Mouse (Mus musculus) embryonic facial prominence, embryonic 15.5 days (tissue): Measurements from ENCODE around the gene Fam181b. TPM values are rescaled to one million over a fixed set of nuclear protein-coding genes. Genes with fewer than 3 reads are reported as not detected.

Experiments used
- ATAC-seq: fragments of 200-750 bp; cut with Nextera tagmentation; 2 replicates; pipeline ENCODE4 v1.8.0; 2017; ENCODE audit warnings: low read depth, moderate TSS enrichment; ENCODE audit not compliant: insufficient number of reproducible peaks, low FRiP score, low TSS enrichment
- H3K27ac ChIP-seq: fragments of 300-500 bp; sonication (generic); replicated peaks from 2 replicates; pipeline ENCODE4 v1.5.1; 2015; ENCODE audit warnings: mild to moderate bottlenecking, inconsistent platforms
- H3K27me3 ChIP-seq: fragments of 300-500 bp; sonication (generic); 2 replicates; pipeline ENCODE4 v1.6.1; 2015; ENCODE audit warnings: inconsistent platforms
- H3K36me3 ChIP-seq: fragments of 300-500 bp; sonication (generic); 2 replicates; pipeline ENCODE4 v1.6.1; 2015; ENCODE audit warnings: mild to moderate bottlenecking, inconsistent platforms
- H3K4me1 ChIP-seq: fragments of 300-500 bp; sonication (generic); 2 replicates; pipeline ENCODE4 v1.6.1; 2015; ENCODE audit warnings: inconsistent platforms
- H3K4me2 ChIP-seq: fragments of 300-500 bp; sonication (generic); replicated peaks from 2 replicates; pipeline ENCODE4 v1.6.1; 2015; ENCODE audit warnings: mild to moderate bottlenecking, inconsistent platforms
- H3K4me3 ChIP-seq: fragments of 300-500 bp; sonication (generic); replicated peaks from 2 replicates; pipeline ENCODE4 v1.5.1; 2015; ENCODE audit warnings: mild to moderate bottlenecking, inconsistent platforms
- H3K9ac ChIP-seq: fragments of 300-500 bp; sonication (generic); 2 replicates; pipeline ENCODE4 v1.6.1; 2015; ENCODE audit warnings: inconsistent platforms
- H3K9me3 ChIP-seq: fragments of 300-500 bp; sonication (generic); replicated peaks from 2 replicates; pipeline ENCODE4 v1.6.1; 2016; ENCODE audit warnings: inconsistent platforms
- WGBS: fragments of 180-500 bp; shearing (Covaris S2); methylation state at CpG from one replicate; pipeline ENCODE4 v1.1.7; 2015; 5-methylcytosine and 5-hydroxymethylcytosine counted together
- polyA plus RNA-seq: library from polyadenylated mRNA; unstranded; fragments of >200 nt; fragmentation: Nextera tagmentation; extraction: Ambion mirVana; gene quantifications from 2 replicates; pipeline ENCODE4 v1.2.1, GENCODE M21; 2015

Gene Fam181b
- 8.2 and 8.5 TPM in 2 replicates for polyA plus RNA-seq

DNA sequence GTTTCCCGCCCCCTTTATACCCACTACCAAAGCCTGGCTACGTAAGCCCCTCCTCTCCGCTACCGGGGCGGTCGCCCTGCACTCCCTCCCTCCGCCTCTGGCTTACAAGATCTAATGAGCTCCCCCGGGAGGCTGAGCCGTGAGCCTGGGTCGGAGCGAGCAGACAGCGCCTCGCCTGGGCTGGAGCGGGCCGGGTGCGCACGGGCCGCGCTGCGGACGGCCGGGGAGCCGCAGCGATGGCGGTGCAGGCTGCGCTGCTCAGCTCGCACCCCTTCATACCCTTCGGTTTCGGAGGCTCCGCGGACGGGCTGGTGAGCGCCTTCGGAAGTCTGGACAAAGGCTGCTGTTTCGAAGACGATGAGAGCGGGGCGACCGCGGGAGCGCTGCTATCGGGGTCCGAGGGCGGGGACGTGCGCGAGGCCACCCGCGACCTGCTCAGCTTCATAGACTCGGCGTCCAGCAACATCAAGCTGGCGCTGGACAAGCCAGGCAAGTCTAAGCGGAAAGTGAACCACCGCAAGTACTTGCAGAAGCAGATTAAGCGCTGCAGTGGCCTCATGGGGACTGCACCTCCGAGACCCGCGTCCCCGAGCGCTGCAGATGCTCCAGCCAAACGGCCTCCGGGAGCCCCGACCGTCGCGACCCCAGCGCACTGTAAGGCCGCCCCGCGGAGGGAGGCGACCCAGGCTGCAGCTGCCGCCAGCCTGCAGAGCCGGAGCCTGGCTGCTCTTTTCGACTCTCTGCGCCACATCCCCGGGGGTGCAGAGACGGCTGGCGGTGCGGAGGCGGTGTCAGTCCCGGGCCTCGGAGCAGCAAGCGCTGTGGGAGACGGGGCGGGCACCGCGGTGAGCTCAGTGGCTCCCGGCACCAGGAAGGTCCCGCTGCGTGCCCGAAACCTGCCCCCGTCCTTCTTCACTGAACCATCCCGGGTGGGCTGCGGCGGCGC, at the start of gene Fam181b:
Gene Fam181b (plus strand): TSS at position 81 of the 946 bp plus-strand sequence.
- Histone ChIP-seq H3K9ac (peak within 1 kb of the TSS; percentile 48), H3K4me2 (peak within 1 kb of the TSS; percentile 84), H3K4me3 (peak within 1 kb of the TSS; percentile 62), H3K4me1 (peaks cover 17% of the 10 kb centered on the region), H3K36me3 (no peaks in the 10 kb centered on the region), H3K27ac (peak within 1 kb of the TSS; percentile 51; the same call in 1 of the 2 replicates), H3K27me3 (peaks cover 7% of the 10 kb centered on the region; the same call in 1 of the 2 replicates), H3K9me3 (no peaks in the 10 kb centered on the region)
- WGBS, result under 1% methylated on average over 89 of the region's 96 CpGs
- ATAC-seq, result peak; percentile 88

DNA sequence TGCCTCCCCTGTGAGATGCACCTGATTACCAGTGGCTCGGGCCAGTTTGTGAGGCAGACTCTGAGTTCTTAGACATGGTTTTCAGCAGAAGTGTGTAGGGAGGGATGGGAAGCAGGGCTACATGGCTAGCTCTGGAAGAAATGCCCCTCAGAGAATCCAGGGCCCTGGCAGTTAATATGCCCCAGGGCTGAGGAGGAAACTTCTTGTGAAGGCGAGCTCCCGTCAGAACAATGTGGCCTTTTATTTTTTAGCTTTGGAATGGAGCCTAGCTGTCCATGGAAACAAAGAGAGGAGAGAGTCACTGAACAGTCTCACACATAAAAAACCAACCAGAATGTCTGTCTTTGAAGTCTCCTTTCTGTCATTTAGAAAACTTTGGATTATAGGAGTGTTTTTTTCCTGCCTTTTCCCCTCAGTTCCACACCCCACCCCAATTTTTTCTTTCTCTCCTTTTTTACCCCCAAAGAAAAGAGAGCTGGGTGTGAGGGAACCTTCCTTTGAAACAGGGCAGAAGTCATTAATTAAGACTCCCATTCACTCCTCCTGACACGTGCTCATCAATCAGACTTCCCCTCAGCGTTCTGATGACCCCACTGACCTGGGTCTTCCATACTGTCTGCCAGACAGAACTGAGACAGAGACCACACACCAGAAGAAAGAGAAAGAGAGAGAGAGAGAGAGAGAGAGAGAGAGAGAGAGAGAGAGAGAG, 41.7 kb upstream of the Fam181b start:
- Histone ChIP-seq H3K4me2 (no peak overlapping the region), H3K9me3 (no peaks in the 10 kb centered on the region), H3K4me3 (no peak overlapping the region), H3K4me1 (no peaks in the 10 kb centered on the region), H3K27me3 (no peaks in the 10 kb centered on the region), H3K9ac (no peak overlapping the region), H3K27ac (no peak overlapping the region), H3K36me3 (no peaks in the 10 kb centered on the region)
- ATAC-seq, result no peak
- WGBS, result 19% methylated on average over 5 of the region's 5 CpGs

DNA sequence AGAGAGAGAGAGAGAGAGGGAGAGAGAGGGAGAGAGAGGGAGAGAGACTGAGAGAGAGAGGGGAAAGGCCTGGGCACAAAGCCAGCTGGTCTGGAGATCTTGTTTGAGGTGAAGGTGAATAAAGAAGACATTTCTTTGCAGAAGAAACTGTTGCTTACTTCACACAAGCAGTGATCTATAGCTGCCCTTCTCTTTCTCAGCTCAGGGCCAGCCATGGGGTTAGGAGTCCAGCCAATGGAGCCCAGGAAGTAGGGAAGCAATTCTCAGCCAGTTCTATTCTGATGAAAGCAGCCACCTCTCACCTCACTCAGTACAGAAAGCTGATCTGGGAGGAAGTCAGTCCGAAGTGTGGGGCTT, 41.2 kb upstream of the Fam181b start:
- Histone ChIP-seq H3K27ac (no peak overlapping the region), H3K4me1 (no peaks in the 10 kb centered on the region), H3K36me3 (no peaks in the 10 kb centered on the region), H3K9ac (no peak overlapping the region), H3K9me3 (no peaks in the 10 kb centered on the region), H3K4me2 (no peak overlapping the region), H3K27me3 (no peaks in the 10 kb centered on the region), H3K4me3 (no peak overlapping the region)
- WGBS, result 23% methylated on average over 1 of the region's 1 CpGs
- no peak for ATAC-seq

DNA sequence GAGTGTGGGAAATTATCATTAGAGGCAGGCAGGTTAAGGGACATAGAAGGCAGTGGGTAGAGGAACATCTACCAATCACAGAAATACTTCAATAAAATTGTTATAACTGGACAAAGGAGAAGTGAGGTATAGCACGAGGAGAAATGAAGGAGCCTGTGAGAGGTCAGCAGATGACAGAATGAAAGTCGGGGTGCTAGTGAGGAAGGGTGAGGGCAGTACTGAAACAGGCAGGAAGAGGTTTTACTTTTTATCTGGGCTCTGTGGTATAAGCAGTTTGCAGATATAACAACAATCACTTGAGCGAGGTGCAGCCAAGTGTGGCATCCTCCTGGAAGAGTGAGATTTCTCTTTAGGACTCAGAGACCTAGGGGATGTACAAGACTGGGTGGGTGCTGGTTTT, 40.1 kb upstream of the Fam181b start:
- no peak overlapping the region for H3K9ac ChIP-seq
- no peaks in the 10 kb centered on the region for H3K4me1 ChIP-seq
- H3K4me2 ChIP-seq, result no peak overlapping the region
- H3K36me3 ChIP-seq, result no peaks in the 10 kb centered on the region
- ATAC-seq, result no peak
- no peak overlapping the region for H3K4me3 ChIP-seq
- WGBS, result 81% methylated on average over 3 of the region's 3 CpGs
- no peak overlapping the region for H3K27ac ChIP-seq
- no peaks in the 10 kb centered on the region for H3K9me3 ChIP-seq
- H3K27me3 ChIP-seq, result no peaks in the 10 kb centered on the region

DNA sequence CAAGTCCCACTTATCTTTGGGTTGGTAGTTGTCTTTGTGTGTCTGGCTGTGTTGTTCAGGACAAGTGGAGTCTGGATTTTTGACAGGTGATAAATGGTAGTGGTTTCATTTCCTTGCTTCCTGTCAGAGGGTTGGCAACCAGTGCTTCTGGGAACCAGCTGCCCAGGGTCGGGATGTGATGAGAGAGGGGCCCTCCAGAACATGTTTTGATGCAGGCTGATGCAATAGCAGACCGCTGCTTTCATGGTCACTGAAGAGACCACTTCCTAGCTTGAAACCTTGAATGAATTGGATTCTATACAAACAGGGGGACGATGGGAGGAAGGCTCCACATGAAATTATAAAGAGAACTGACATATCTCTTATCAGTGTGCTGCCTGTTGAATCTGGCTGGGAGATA, 35.3 kb upstream of the Fam181b start:
- Histone ChIP-seq H3K27ac (no peak overlapping the region), H3K4me3 (no peak overlapping the region), H3K9ac (no peak overlapping the region), H3K9me3 (no peaks in the 10 kb centered on the region), H3K36me3 (no peaks in the 10 kb centered on the region), H3K4me1 (no peaks in the 10 kb centered on the region), H3K4me2 (no peak overlapping the region), H3K27me3 (no peaks in the 10 kb centered on the region)
- 60% methylated on average over 3 of the region's 3 CpGs for WGBS
- no peak for ATAC-seq

DNA sequence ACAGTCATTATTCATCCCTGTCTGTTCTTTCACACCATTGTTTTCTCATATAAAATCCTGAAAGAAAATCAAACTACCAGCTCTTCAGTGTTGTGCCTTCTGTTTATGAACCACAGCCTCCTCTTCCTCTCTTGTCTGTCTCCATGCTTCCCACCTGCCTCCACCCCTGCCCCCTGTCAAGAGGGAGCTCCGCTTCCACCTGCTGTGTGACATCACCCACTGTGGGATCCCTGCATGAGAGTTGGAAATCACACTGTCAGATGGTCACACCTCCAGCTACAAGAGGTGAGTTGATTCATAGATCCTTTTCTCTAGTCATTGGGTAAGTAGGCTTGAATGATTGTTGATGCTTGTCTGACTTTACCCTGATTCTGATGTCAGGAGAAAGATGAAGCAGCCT, 34.9 kb upstream of the Fam181b start:
- Histone ChIP-seq H3K36me3 (no peaks in the 10 kb centered on the region), H3K27me3 (no peaks in the 10 kb centered on the region), H3K9ac (no peak overlapping the region), H3K9me3 (no peaks in the 10 kb centered on the region), H3K4me3 (no peak overlapping the region), H3K4me1 (no peaks in the 10 kb centered on the region), H3K27ac (no peak overlapping the region), H3K4me2 (no peak overlapping the region)
- no peak for ATAC-seq
- WGBS, result 79% methylated on average over 1 of the region's 1 CpGs

DNA sequence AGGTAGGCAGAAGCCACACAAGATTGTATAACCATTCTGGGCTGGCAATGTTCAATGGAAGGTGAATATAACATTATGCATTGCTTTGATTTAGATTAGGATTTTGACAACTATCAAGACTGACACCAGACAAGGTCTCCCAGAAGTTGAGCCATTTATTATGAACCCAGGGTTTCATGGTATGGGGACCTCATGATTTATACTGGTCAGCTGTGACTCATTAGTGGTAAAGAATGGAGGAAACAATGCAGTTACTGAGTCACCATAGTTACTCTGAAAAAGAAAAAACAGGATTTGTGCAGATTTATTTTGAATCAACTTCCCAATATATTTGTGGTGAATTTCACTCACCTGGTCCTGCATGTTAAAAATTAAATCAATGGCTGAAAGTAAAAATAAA, 18.8 kb upstream of the Fam181b start:
- ATAC-seq, result no peak
- no peak overlapping the region for H3K4me3 ChIP-seq
- no peak overlapping the region for H3K9ac ChIP-seq
- H3K27me3 ChIP-seq, result no peaks in the 10 kb centered on the region
- no peaks in the 10 kb centered on the region for H3K36me3 ChIP-seq
- H3K27ac ChIP-seq, result no peak overlapping the region
- H3K4me1 ChIP-seq, result no peaks in the 10 kb centered on the region
- H3K9me3 ChIP-seq, result no peaks in the 10 kb centered on the region
- no peak overlapping the region for H3K4me2 ChIP-seq

DNA sequence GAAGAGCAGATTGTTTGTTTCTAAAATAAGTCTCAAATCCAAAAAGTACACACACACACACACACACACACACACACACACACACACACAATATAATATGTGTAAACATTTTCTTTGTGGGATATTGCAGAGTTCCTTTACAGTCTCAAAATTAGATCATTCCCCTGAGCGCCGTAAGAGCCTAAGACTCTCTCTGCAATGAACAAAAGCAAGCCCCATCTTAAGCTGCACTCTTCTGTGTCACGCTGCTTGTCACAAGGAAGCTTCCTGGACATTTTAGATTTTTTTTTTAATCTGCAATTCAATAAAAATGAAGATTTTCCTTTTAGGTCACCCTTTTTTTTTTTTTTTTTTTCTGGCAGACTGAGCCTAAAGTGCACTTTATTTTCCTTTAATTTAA, 17.9 kb upstream of the Fam181b start:
- no peak overlapping the region for H3K27ac ChIP-seq
- ATAC-seq, result no peak
- H3K4me3 ChIP-seq, result no peak overlapping the region
- no peaks in the 10 kb centered on the region for H3K4me1 ChIP-seq
- no peaks in the 10 kb centered on the region for H3K27me3 ChIP-seq
- no peak overlapping the region for H3K4me2 ChIP-seq
- WGBS, result 48% methylated on average over 3 of the region's 3 CpGs
- no peaks in the 10 kb centered on the region for H3K36me3 ChIP-seq
- no peak overlapping the region for H3K9ac ChIP-seq
- no peaks in the 10 kb centered on the region for H3K9me3 ChIP-seq

DNA sequence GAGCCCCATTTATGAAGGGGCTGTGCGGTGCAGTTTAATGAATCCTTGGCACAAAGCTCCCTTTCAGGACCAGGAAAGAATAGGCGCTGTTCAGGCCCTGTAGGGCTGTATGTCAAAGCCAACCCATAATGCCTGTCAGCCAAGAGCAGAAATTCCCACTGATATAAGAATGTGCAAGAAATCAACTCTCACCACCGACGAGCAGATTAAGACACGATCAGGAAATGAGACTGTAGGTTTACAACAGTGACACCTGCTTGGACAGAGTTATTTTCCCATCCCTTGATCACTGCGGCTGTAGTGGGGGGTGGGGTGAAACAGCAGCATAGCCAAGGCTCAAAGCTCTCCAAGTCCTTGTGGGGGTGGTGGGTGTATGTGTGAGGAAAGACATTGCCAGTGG, 17.5 kb upstream of the Fam181b start:
- Histone ChIP-seq H3K27ac (no peak overlapping the region), H3K9ac (no peak overlapping the region), H3K4me3 (no peak overlapping the region), H3K9me3 (no peaks in the 10 kb centered on the region), H3K27me3 (no peaks in the 10 kb centered on the region), H3K4me2 (no peak overlapping the region), H3K36me3 (no peaks in the 10 kb centered on the region), H3K4me1 (no peaks in the 10 kb centered on the region)
- 25% methylated on average over 6 of the region's 6 CpGs for WGBS
- no peak for ATAC-seq

DNA sequence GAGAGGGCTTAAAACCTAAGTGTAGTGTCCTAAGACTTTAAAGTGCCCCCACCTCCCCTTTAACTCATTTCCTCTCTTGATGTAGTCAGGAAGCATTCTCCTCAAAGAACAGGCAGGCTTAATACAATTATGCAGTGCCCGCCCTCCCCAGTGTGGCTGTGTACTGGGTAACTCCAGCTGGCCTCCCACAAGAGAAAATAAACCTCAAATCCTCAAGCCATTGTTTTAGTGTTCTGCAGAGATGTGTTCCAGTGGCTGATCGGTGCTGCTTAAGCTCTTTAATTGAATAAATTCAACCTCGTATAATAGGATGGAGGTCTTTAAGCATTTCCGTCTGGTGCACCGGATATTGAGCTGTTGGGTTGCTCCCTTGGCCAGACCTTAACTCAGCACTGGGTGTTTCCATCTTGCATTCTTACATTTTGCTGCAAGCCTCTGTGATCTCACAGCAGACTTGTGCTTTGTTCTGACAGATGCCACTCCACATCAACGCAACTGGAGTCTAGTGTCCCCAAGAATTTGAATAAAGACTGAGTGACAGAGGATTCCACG, 12.1 kb upstream of the Fam181b start:
- no peaks in the 10 kb centered on the region for H3K36me3 ChIP-seq
- H3K27ac ChIP-seq, result no peak overlapping the region
- WGBS, result 30% methylated on average over 7 of the region's 7 CpGs
- H3K9me3 ChIP-seq, result no peaks in the 10 kb centered on the region
- H3K4me1 ChIP-seq, result no peaks in the 10 kb centered on the region
- no peaks in the 10 kb centered on the region for H3K27me3 ChIP-seq
- no peak overlapping the region for H3K4me3 ChIP-seq
- H3K9ac ChIP-seq, result no peak overlapping the region
- no peak overlapping the region for H3K4me2 ChIP-seq
- ATAC-seq, result no peak

DNA sequence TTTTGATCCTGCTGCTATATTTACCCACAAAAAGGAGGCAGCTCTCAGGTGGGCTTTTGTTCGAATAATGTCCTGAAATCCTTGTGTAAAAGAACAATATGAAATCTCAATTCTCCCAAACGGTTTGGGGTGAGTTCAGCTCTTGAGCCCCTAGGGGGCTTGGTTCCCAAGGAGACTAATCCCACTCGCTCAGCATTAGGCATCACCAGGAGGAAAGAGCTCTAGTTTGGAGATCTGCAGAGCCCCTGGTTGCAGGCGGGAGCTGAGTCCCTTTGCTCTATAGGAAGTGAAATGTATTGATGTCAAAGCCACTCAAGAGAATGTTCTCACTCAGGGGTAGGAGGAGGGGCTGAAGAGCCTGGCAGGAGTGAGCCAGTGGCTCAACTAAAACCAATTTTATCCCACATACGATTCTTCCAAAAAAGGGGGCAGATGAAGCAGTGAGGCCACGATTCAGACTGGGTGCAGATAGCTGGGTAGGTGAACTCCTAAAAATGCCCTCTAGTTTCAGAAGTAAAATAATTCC, 3.2 kb upstream of the Fam181b start:
- Histone ChIP-seq H3K9me3 (no peaks in the 10 kb centered on the region), H3K4me2 (no peak overlapping the region), H3K4me3 (no peak overlapping the region), H3K27me3 (peaks cover 3% of the 10 kb centered on the region; the same call in 1 of the 2 replicates), H3K9ac (no peak overlapping the region), H3K4me1 (peaks cover 17% of the 10 kb centered on the region), H3K27ac (no peak overlapping the region), H3K36me3 (no peaks in the 10 kb centered on the region)
- WGBS, result 9% methylated on average over 6 of the region's 6 CpGs
- ATAC-seq, result no peak
